Mouse (Mus musculus): ENCODE data around the gene Pigv. TPM values are rescaled to one million over a fixed set of nuclear protein-coding genes. Genes with fewer than 3 reads are reported as not detected.
"Not testable (repeated sequence)": the region's sequence is repeated elsewhere in the genome, so short reads cannot be mapped to it uniquely, and the experiment has no call there.

The Pigv gene
- polyA plus RNA-seq, 1 experiment from 2014 or later, result 8.4 TPM

DNA sequence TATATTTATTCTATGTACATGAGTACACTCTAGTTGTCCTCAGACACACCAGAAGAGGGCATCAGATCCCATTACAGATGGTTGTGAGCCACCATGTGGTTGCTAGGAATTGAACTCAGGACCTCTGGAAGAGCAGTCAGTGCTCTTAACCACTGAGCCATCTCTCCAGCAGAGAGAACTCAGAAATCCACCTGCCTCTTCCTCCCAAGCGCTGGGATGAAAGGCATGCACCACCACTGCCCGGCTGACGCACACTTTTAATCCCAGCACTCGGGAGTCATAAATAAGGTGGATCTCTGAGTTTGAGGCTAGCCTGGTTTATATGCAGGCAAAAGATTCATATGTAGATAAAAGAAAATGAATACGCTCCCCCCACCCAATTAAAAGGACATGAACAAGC lies 23.0 kb downstream of the Pigv start:
- WGBS, result 82% methylated on average over 5 of the region's 5 CpGs
- not testable (repeated sequence) for H3K27ac ChIP-seq (replicated peaks; ENCODE audit: low read depth, low read length); H3K36me3 ChIP-seq (ENCODE audit: control insufficient read depth, insufficient read depth, low read length); H3K9me3 ChIP-seq (ENCODE audit: control insufficient read depth, low read length); H3K4me1 ChIP-seq (ENCODE audit: control insufficient read depth, insufficient read depth, low read length); DNase-seq (ENCODE audit: low spot score); H3K9ac ChIP-seq (ENCODE audit: low read depth, low read length); H3K27me3 ChIP-seq (replicated peaks; ENCODE audit: control insufficient read depth, insufficient read depth, low read length); ATAC-seq (ENCODE audit: low read depth)
- Histone ChIP-seq H3K4me3 (ENCODE audit: low read depth, low read length) (peak overlapping the region; percentile 27), H3K4me2 (ENCODE audit: low read depth, low read length) (peak overlapping the region; percentile 46)

- Histone ChIP-seq H3K4me3 (ENCODE audit: low read depth, low read length) (no peak overlapping the region), H3K27ac (replicated peaks; ENCODE audit: low read depth, low read length) (no peak overlapping the region), H3K9me3 (ENCODE audit: control insufficient read depth, low read length) (peaks cover 20% of the 10 kb centered on the region), H3K4me1 (ENCODE audit: control insufficient read depth, insufficient read depth, low read length) (no peaks in the 10 kb centered on the region), H3K4me2 (ENCODE audit: low read depth, low read length) (peak overlapping the region; percentile 28), H3K36me3 (ENCODE audit: control insufficient read depth, insufficient read depth, low read length) (no peaks in the 10 kb centered on the region), H3K27me3 (replicated peaks; ENCODE audit: control insufficient read depth, insufficient read depth, low read length) (no peaks in the 10 kb centered on the region), H3K9ac (ENCODE audit: low read depth, low read length) (0 out of 2 replicates have a peak overlapping the region, but pooled peaks have one; percentile 19)
- ATAC-seq (ENCODE audit: low read depth) (no peak), DNase-seq (ENCODE audit: low spot score) (no peak)
- WGBS, result 43% methylated on average over 21 of the region's 21 CpGs
Observed at GRCm38 (mm10) chr4:133645680-133646079, 26.8 kb downstream of the Pigv start.

GRCm38 (mm10) chr4:133645195-133645594 lies 27.3 kb downstream of the Pigv start:
- H3K4me2 ChIP-seq (ENCODE audit: low read depth, low read length), result no peak overlapping the region
- WGBS, result 84% methylated on average over 3 of the region's 3 CpGs
- ATAC-seq (ENCODE audit: low read depth), result no peak

GRCm38 (mm10) chr4:133634043-133634410 lies 38.4 kb downstream of the Pigv start:
- no peaks in the 10 kb centered on the region for H3K27me3 ChIP-seq (replicated peaks; ENCODE audit: control insufficient read depth, insufficient read depth, low read length)
- H3K27ac ChIP-seq (replicated peaks; ENCODE audit: low read depth, low read length), result no peak overlapping the region
- H3K36me3 ChIP-seq (ENCODE audit: control insufficient read depth, insufficient read depth, low read length), result no peaks in the 10 kb centered on the region
- no peak overlapping the region for H3K9ac ChIP-seq (ENCODE audit: low read depth, low read length)
- H3K9me3 ChIP-seq (ENCODE audit: control insufficient read depth, low read length), result no peaks in the 10 kb centered on the region
- no peak overlapping the region for H3K4me3 ChIP-seq (ENCODE audit: low read depth, low read length)
- H3K4me2 ChIP-seq (ENCODE audit: low read depth, low read length), result no peak overlapping the region
- DNase-seq (ENCODE audit: low spot score) (no peak), ATAC-seq (ENCODE audit: low read depth) (no peak)
- 78% methylated on average over 5 of the region's 5 CpGs for WGBS
- peaks cover 14% of the 10 kb centered on the region for H3K4me1 ChIP-seq (ENCODE audit: control insufficient read depth, insufficient read depth, low read length)

More at GRCm38 (mm10) chr4:133645195-133645594, 27.3 kb downstream of the Pigv start:
- Histone ChIP-seq H3K4me3 (ENCODE audit: low read depth, low read length) (no peak overlapping the region), H3K36me3 (ENCODE audit: control insufficient read depth, insufficient read depth, low read length) (no peaks in the 10 kb centered on the region), H3K27ac (replicated peaks; ENCODE audit: low read depth, low read length) (no peak overlapping the region), H3K9me3 (ENCODE audit: control insufficient read depth, low read length) (peaks cover 20% of the 10 kb centered on the region), H3K27me3 (replicated peaks; ENCODE audit: control insufficient read depth, insufficient read depth, low read length) (no peaks in the 10 kb centered on the region), H3K9ac (ENCODE audit: low read depth, low read length) (no peak overlapping the region), H3K4me1 (ENCODE audit: control insufficient read depth, insufficient read depth, low read length) (no peaks in the 10 kb centered on the region)
- no peak for DNase-seq (ENCODE audit: low spot score)

GRCm38 (mm10) chr4:133633332-133634042 lies 39.0 kb downstream of the Pigv start:
- no peaks in the 10 kb centered on the region for H3K36me3 ChIP-seq (ENCODE audit: control insufficient read depth, insufficient read depth, low read length)
- ATAC-seq (ENCODE audit: low read depth) (peak; percentile 96), DNase-seq (ENCODE audit: low spot score) (peak; percentile 79)
- H3K4me1 ChIP-seq (ENCODE audit: control insufficient read depth, insufficient read depth, low read length), result peaks cover 14% of the 10 kb centered on the region
- H3K4me2 ChIP-seq (ENCODE audit: low read depth, low read length), result peak overlapping the region; percentile 93
- peak overlapping the region; percentile 78 for H3K4me3 ChIP-seq (ENCODE audit: low read depth, low read length)
- no peaks in the 10 kb centered on the region for H3K27me3 ChIP-seq (replicated peaks; ENCODE audit: control insufficient read depth, insufficient read depth, low read length)
- H3K27ac ChIP-seq (replicated peaks; ENCODE audit: low read depth, low read length), result peak overlapping the region; percentile 84
- peak overlapping the region; percentile 88 for H3K9ac ChIP-seq (ENCODE audit: low read depth, low read length)
- no peaks in the 10 kb centered on the region for H3K9me3 ChIP-seq (ENCODE audit: control insufficient read depth, low read length)
- WGBS, result 56% methylated on average over 6 of the region's 47 CpGs

GRCm38 (mm10) chr4:133632483-133633327 lies 39.7 kb downstream of the Pigv start:
- 4% methylated on average over 21 of the region's 69 CpGs for WGBS

GRCm38 (mm10) chr4:133631769-133632411 lies 40.6 kb downstream of the Pigv start:
- Histone ChIP-seq H3K4me1 (ENCODE audit: control insufficient read depth, insufficient read depth, low read length) (peaks cover 14% of the 10 kb centered on the region), H3K4me2 (ENCODE audit: low read depth, low read length) (peak overlapping the region; percentile 93), H3K36me3 (ENCODE audit: control insufficient read depth, insufficient read depth, low read length) (peaks cover 4% of the 10 kb centered on the region), H3K27me3 (replicated peaks; ENCODE audit: control insufficient read depth, insufficient read depth, low read length) (no peaks in the 10 kb centered on the region), H3K27ac (replicated peaks; ENCODE audit: low read depth, low read length) (peak overlapping the region; percentile 84; the same call in 1 of the 2 replicates), H3K4me3 (ENCODE audit: low read depth, low read length) (peak overlapping the region; percentile 78), H3K9ac (ENCODE audit: low read depth, low read length) (peak overlapping the region; percentile 88), H3K9me3 (ENCODE audit: control insufficient read depth, low read length) (no peaks in the 10 kb centered on the region)
- 33% methylated on average over 9 of the region's 9 CpGs for WGBS
- DNase-seq (ENCODE audit: low spot score), result no peak
- ATAC-seq (ENCODE audit: low read depth), result no peak

More at GRCm38 (mm10) chr4:133632483-133633327, 39.7 kb downstream of the Pigv start:
- Histone ChIP-seq H3K9ac (ENCODE audit: low read depth, low read length) (peak overlapping the region; percentile 88), H3K4me3 (ENCODE audit: low read depth, low read length) (peak overlapping the region; percentile 78), H3K27me3 (replicated peaks; ENCODE audit: control insufficient read depth, insufficient read depth, low read length) (no peaks in the 10 kb centered on the region), H3K36me3 (ENCODE audit: control insufficient read depth, insufficient read depth, low read length) (no peaks in the 10 kb centered on the region), H3K4me1 (ENCODE audit: control insufficient read depth, insufficient read depth, low read length) (peaks cover 14% of the 10 kb centered on the region), H3K27ac (replicated peaks; ENCODE audit: low read depth, low read length) (peak overlapping the region; percentile 84), H3K4me2 (ENCODE audit: low read depth, low read length) (peak overlapping the region; percentile 93), H3K9me3 (ENCODE audit: control insufficient read depth, low read length) (no peaks in the 10 kb centered on the region)
- DNase-seq (ENCODE audit: low spot score) (peak; percentile 48), ATAC-seq (ENCODE audit: low read depth) (peak; percentile 82)

GRCm38 (mm10) chr4:133631071-133631768 lies 41.2 kb downstream of the Pigv start:
- Histone ChIP-seq H3K4me1 (ENCODE audit: control insufficient read depth, insufficient read depth, low read length) (peaks cover 14% of the 10 kb centered on the region), H3K9me3 (ENCODE audit: control insufficient read depth, low read length) (no peaks in the 10 kb centered on the region), H3K4me3 (ENCODE audit: low read depth, low read length) (peak overlapping the region; percentile 78; the same call in 1 of the 2 replicates), H3K36me3 (ENCODE audit: control insufficient read depth, insufficient read depth, low read length) (peaks cover 9% of the 10 kb centered on the region), H3K27me3 (replicated peaks; ENCODE audit: control insufficient read depth, insufficient read depth, low read length) (no peaks in the 10 kb centered on the region), H3K9ac (ENCODE audit: low read depth, low read length) (peak overlapping the region; percentile 31; the same call in 1 of the 2 replicates), H3K27ac (replicated peaks; ENCODE audit: low read depth, low read length) (no peak overlapping the region), H3K4me2 (ENCODE audit: low read depth, low read length) (peak overlapping the region; percentile 93)
- 76% methylated on average over 14 of the region's 14 CpGs for WGBS
- DNase-seq (ENCODE audit: low spot score) (no peak), ATAC-seq (ENCODE audit: low read depth) (no peak)
